Mouse (Mus musculus) left cerebral cortex, adult 2 months (tissue): ENCODE results near the gene Trim43c. TPM values are rescaled to one million over a fixed set of nuclear protein-coding genes. Genes with fewer than 3 reads are reported as not detected.
A peak's percentile ranks its signal among the peaks of the same experiment; 100 is the strongest.
"Not testable (repeated sequence)": the region's sequence is repeated elsewhere in the genome, so short reads cannot be mapped to it uniquely, and the experiment has no call there.

Experiments
- DNase-seq, 2 experiments: peaks; one replicate each; pipeline ENCODE4 v3.0.0; 2021 to 2022; ENCODE audit warnings: low spot score in 2 of 2, mixed read lengths in 1 of 2; ENCODE audit errors: extremely low spot score in 1 of 2
- H3K27ac ChIP-seq: fragments of 200-600 bp; 2 replicates; pipeline ENCODE4 v1.8.1; 2022
- H3K4me3 ChIP-seq: fragments of 200-600 bp; 2 replicates; pipeline ENCODE4 v1.8.1; 2022
- intact Hi-C: fragments of 180-260 bp; cut with DNase I; formaldehyde crosslinking; loops from one replicate; pipeline ENCODE4 v1.15.1; 2025
- long read RNA-seq, 2 experiments: library from polyadenylated mRNA; stranded (forward); transcript quantifications; one replicate each; pipeline ENCODE4 v2.0.0; 2021; ENCODE audit warnings: borderline mapping rate in 2 of 2
- total RNA-seq, 2 experiments: library from RNA; stranded (reverse); gene quantifications; 2 replicates each; pipeline ENCODE4 v1.2.3; 2021

The Trim43c gene
- total RNA-seq, result under 1 TPM in 1 of 2 experiments, not detected in 1; 0.43 TPM
- long read RNA-seq, experiment 1, result 0 reads
- long read RNA-seq, experiment 2, result 0 reads

- H3K27ac ChIP-seq, intact Hi-C loops, DNase-seq, H3K4me3 ChIP-seq: not testable (repeated sequence)
Measured at GRCm38 (mm10) chr9:88838864-88839263, at the start of gene Trim43c. TSS of gene Trim43c (plus strand) at chr9:88839164.

DNA sequence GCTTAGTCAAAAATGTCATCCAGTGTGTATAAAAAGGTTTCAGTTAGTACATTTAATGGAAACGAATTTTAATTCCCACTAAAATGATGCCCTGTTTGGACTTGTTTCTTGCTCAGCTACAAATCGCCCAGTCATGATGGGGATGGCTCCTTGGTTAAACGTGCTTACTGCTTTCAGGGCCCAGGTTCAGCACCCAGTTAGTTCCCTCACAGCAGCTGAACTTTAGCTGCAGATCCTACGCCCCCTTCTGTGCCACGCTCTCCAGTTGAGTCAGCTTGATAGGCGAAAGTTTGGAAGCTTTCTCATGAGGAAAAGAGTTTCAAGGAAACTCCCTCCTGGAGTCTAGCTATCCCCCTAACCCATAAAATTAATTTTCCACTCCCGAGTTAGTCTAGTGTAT is 14.1 kb downstream of the Trim43c start:
- H3K4me3 ChIP-seq, intact Hi-C loops, DNase-seq, H3K27ac ChIP-seq: not testable (repeated sequence)

- intact Hi-C loops, result not testable (repeated sequence)
- peak; percentile 77 to 86 for DNase-seq
Measured at GRCm38 (mm10) chr9:88858566-88859492, 19.9 kb downstream of the Trim43c start.

More at GRCm38 (mm10) chr9:88858566-88859492, 19.9 kb downstream of the Trim43c start:
- not testable (repeated sequence) for H3K27ac ChIP-seq
- H3K4me3 ChIP-seq, result peak overlapping the region; percentile 46

Other genes with a start within 250 kb of the Trim43c start
- gene Mthfsl, start 118.9 kb upstream of the Trim43c start, total RNA-seq, result 10 to 100 TPM; 26.6 to 31.8 TPM
- gene Bcl2a1d, start 107.2 kb upstream of the Trim43c start, total RNA-seq, result under 1 TPM in 1 of 2 experiments, not detected in 1; 0.45 TPM
- under 1 TPM in 1 of 2 experiments, not detected in 1; 0.54 TPM for gene Bcl2a1a, start 117.7 kb downstream of the Trim43c start, total RNA-seq